Mouse (Mus musculus) kidney, adult 2 months (tissue): ENCODE measurements at regions not wholly inside any gene's neighbourhood (a gene's known extent, or its start where the extent isn't known, plus 50 kb on each side); places are given as distances from the start of the nearest gene placed in this dataset.
A peak's percentile ranks its signal among the peaks of the same experiment; 100 is the strongest.

Experiments
- DNase-seq: peaks from one replicate; pipeline ENCODE4 v3.0.0; 2021
- H3K27ac ChIP-seq: fragments of 200-500 bp; 2 replicates; pipeline ENCODE4 v1.5.1; 2012; ENCODE audit warnings: low read depth, low read length, control low read depth, inconsistent platforms; ENCODE audit not compliant: insufficient read depth
- H3K27me3 ChIP-seq: fragments of 200-500 bp; replicated peaks from 2 replicates; pipeline ENCODE4 v1.6.1; 2012; ENCODE audit warnings: mild to moderate bottlenecking, moderate library complexity, low read length, inconsistent platforms; ENCODE audit not compliant: control insufficient read depth, insufficient read depth
- H3K36me3 ChIP-seq: fragments of 200-500 bp; 2 replicates; pipeline ENCODE4 v1.6.1; 2012; ENCODE audit warnings: mild to moderate bottlenecking, moderate library complexity, low read length, inconsistent platforms; ENCODE audit not compliant: control insufficient read depth, insufficient read depth
- H3K4me1 ChIP-seq: fragments of 200-500 bp; 2 replicates; pipeline ENCODE4 v1.6.1; 2011; ENCODE audit warnings: low read length; ENCODE audit not compliant: control insufficient read depth, insufficient read depth
- H3K4me3 ChIP-seq: fragments of 200-500 bp; 2 replicates; pipeline ENCODE4 v1.5.1; 2011; ENCODE audit warnings: mild to moderate bottlenecking, low read depth, low read length, control low read depth; ENCODE audit not compliant: insufficient read depth
- CTCF ChIP-seq: fragments of 200-500 bp; conservative IDR thresholded peaks from 2 replicates; pipeline ENCODE4 v1.5.1; 2011; ENCODE audit warnings: low read depth, mild to moderate bottlenecking, control low read depth, low read length, moderate library complexity, mixed read lengths; ENCODE audit not compliant: insufficient read depth, insufficient read length
- POLR2A ChIP-seq: fragments of 200-500 bp; IDR thresholded peaks from one replicate; pipeline ENCODE4 v1.6.1; 2011; ENCODE audit warnings: low read depth, low read length, control low read depth
- WGBS: fragments of 180-500 bp; shearing (Covaris S2); methylation state at CpG from one replicate; pipeline ENCODE4 v1.1.7; 2018; 5-methylcytosine and 5-hydroxymethylcytosine counted together

GRCm38 (mm10) chr6:143640652-143641051 lies 473.6 kb downstream of the Etnk1 start:
- H3K4me1 ChIP-seq: no peaks in the 10 kb centered on the region
- H3K27ac ChIP-seq: no peak overlapping the region
- H3K27me3 ChIP-seq: no peaks in the 10 kb centered on the region
- H3K36me3 ChIP-seq: no peaks in the 10 kb centered on the region
- DNase-seq: peak; percentile 29
- H3K4me3 ChIP-seq: no peak overlapping the region
- WGBS: 67% methylated on average over 5 of the region's 5 CpGs
- no peak for TF ChIP-seq POLR2A
- no peak; the same call in 1 of the 2 replicates for TF ChIP-seq CTCF

GRCm38 (mm10) chr6:143642052-143642451 lies 475.0 kb downstream of the Etnk1 start:
- H3K27me3 ChIP-seq: no peaks in the 10 kb centered on the region
- no peak overlapping the region for H3K4me3 ChIP-seq
- H3K4me1 ChIP-seq: no peaks in the 10 kb centered on the region
- H3K36me3 ChIP-seq: no peaks in the 10 kb centered on the region
- no peak overlapping the region for H3K27ac ChIP-seq
- DNase-seq: no peak
- WGBS: 88% methylated on average over 3 of the region's 3 CpGs
- TF ChIP-seq POLR2A (no peak), CTCF (no peak)

GRCm38 (mm10) chr6:143645989-143646388 lies 479.0 kb downstream of the Etnk1 start:
- TF ChIP-seq CTCF (no peak), POLR2A (no peak)
- Histone ChIP-seq H3K4me3 (no peak overlapping the region), H3K27me3 (no peaks in the 10 kb centered on the region), H3K36me3 (no peaks in the 10 kb centered on the region), H3K4me1 (no peaks in the 10 kb centered on the region), H3K27ac (no peak overlapping the region)
- 82% methylated on average over 4 of the region's 4 CpGs for WGBS
- DNase-seq: no peak

- 62% methylated on average over 3 of the region's 3 CpGs for WGBS
- H3K36me3 ChIP-seq: no peaks in the 10 kb centered on the region
Observed at GRCm38 (mm10) chr6:143648501-143648900, 481.5 kb downstream of the Etnk1 start.

GRCm38 (mm10) chr6:143656576-143656975 lies 489.6 kb downstream of the Etnk1 start:
- H3K4me1 ChIP-seq: no peaks in the 10 kb centered on the region
- no peak overlapping the region for H3K27ac ChIP-seq
- no peak for DNase-seq
- no peak for TF ChIP-seq POLR2A
- TF ChIP-seq CTCF: no peak
- no peaks in the 10 kb centered on the region for H3K36me3 ChIP-seq
- no peak overlapping the region for H3K4me3 ChIP-seq
- H3K27me3 ChIP-seq: no peaks in the 10 kb centered on the region; the same call in 1 of the 2 replicates
- 77% methylated on average over 5 of the region's 5 CpGs for WGBS

More at GRCm38 (mm10) chr6:143648501-143648900, 481.5 kb downstream of the Etnk1 start:
- no peaks in the 10 kb centered on the region for H3K27me3 ChIP-seq
- H3K4me3 ChIP-seq: no peak overlapping the region
- TF ChIP-seq POLR2A (no peak), CTCF (no peak)
- DNase-seq: no peak
- no peak overlapping the region for H3K27ac ChIP-seq
- H3K4me1 ChIP-seq: no peaks in the 10 kb centered on the region

- H3K27me3 ChIP-seq: no peaks in the 10 kb centered on the region; the same call in 1 of the 2 replicates
- H3K4me3 ChIP-seq: no peak overlapping the region
- no peak for DNase-seq
- no peak overlapping the region for H3K27ac ChIP-seq
- TF ChIP-seq CTCF (no peak), POLR2A (no peak)
- WGBS: 75% methylated on average over 3 of the region's 3 CpGs
- H3K36me3 ChIP-seq: no peaks in the 10 kb centered on the region
- H3K4me1 ChIP-seq: no peaks in the 10 kb centered on the region
Observed at GRCm38 (mm10) chr6:143660837-143661236, 493.8 kb downstream of the Etnk1 start.

GRCm38 (mm10) chr6:143663306-143663705 lies 496.3 kb downstream of the Etnk1 start:
- WGBS: 81% methylated on average over 7 of the region's 7 CpGs
- Histone ChIP-seq H3K36me3 (no peaks in the 10 kb centered on the region), H3K27me3 (no peaks in the 10 kb centered on the region), H3K4me3 (no peak overlapping the region), H3K27ac (no peak overlapping the region), H3K4me1 (no peaks in the 10 kb centered on the region)
- no peak for TF ChIP-seq POLR2A
- no peak for TF ChIP-seq CTCF
- no peak for DNase-seq

GRCm38 (mm10) chr6:143665374-143665773 lies 498.4 kb downstream of the Etnk1 start:
- 76% methylated on average over 12 of the region's 12 CpGs for WGBS
- Histone ChIP-seq H3K36me3 (no peaks in the 10 kb centered on the region), H3K4me3 (no peak overlapping the region), H3K27me3 (no peaks in the 10 kb centered on the region), H3K27ac (no peak overlapping the region), H3K4me1 (no peaks in the 10 kb centered on the region)
- no peak for DNase-seq
- no peak for TF ChIP-seq POLR2A
- TF ChIP-seq CTCF: no peak
